Mouse (Mus musculus) hindbrain, embryonic 14.5 days (tissue): ENCODE results near the gene Arhgap25. TPM values are rescaled to one million over a fixed set of nuclear protein-coding genes. Genes with fewer than 3 reads are reported as not detected.

Experiments used
- ATAC-seq: fragments of 200-750 bp; cut with Nextera tagmentation; 2 replicates; pipeline ENCODE4 v1.8.0; 2017; ENCODE audit warnings: moderate number of reproducible peaks, mild to moderate bottlenecking, moderate TSS enrichment, moderate library complexity; ENCODE audit not compliant: low FRiP score
- DNase-seq: peaks from one replicate; pipeline ENCODE4 v3.0.0-alpha.2; 2015; ENCODE audit warnings: low spot score
- H3K27ac ChIP-seq: fragments of 300-500 bp; sonication (generic); 2 replicates; pipeline ENCODE4 v1.5.1; 2014; ENCODE audit warnings: mild to moderate bottlenecking, moderate library complexity
- H3K27me3 ChIP-seq: fragments of 300-500 bp; sonication (generic); 2 replicates; pipeline ENCODE4 v1.6.1; 2014; ENCODE audit warnings: mild to moderate bottlenecking, low read length, mixed read lengths; ENCODE audit not compliant: control insufficient read depth, insufficient read depth
- H3K36me3 ChIP-seq: fragments of 300-500 bp; sonication (generic); replicated peaks from 2 replicates; pipeline ENCODE4 v1.6.1; 2014; ENCODE audit not compliant: control insufficient read depth, insufficient read depth
- H3K4me1 ChIP-seq: fragments of 300-500 bp; sonication (generic); replicated peaks from 2 replicates; pipeline ENCODE4 v1.6.1; 2014; ENCODE audit warnings: antibody characterized with exemption, low read length, mixed read lengths; ENCODE audit not compliant: control insufficient read depth, insufficient read depth
- H3K4me2 ChIP-seq: fragments of 300-500 bp; sonication (generic); replicated peaks from 2 replicates; pipeline ENCODE4 v1.6.1; 2014; ENCODE audit warnings: mild to moderate bottlenecking, moderate library complexity
- H3K4me3 ChIP-seq: fragments of 300-500 bp; sonication (generic); replicated peaks from 2 replicates; pipeline ENCODE4 v1.5.1; 2014; ENCODE audit warnings: mild to moderate bottlenecking, low read length
- H3K9ac ChIP-seq: fragments of 300-500 bp; sonication (generic); 2 replicates; pipeline ENCODE4 v1.6.1; 2014
- H3K9me3 ChIP-seq: fragments of 300-500 bp; sonication (generic); 2 replicates; pipeline ENCODE4 v1.6.1; 2016; ENCODE audit warnings: low read length; ENCODE audit not compliant: control insufficient read depth
- WGBS: fragments of 180-500 bp; shearing (Covaris S2); extraction: QIAGEN DNeasy Blood & Tissue Kit; methylation state at CpG from one replicate; pipeline ENCODE4 v1.1.7; 2014; 5-methylcytosine and 5-hydroxymethylcytosine counted together
- polyA plus RNA-seq: library from polyadenylated mRNA; unstranded; fragments of >200 nt; fragmentation: Nextera tagmentation; extraction: Ambion mirVana; gene quantifications from 2 replicates; pipeline ENCODE4 v1.2.1, GENCODE M21; 2014

Gene Arhgap25
- polyA plus RNA-seq, 1 experiment from 2014 or later: 2.8 TPM

DNA sequence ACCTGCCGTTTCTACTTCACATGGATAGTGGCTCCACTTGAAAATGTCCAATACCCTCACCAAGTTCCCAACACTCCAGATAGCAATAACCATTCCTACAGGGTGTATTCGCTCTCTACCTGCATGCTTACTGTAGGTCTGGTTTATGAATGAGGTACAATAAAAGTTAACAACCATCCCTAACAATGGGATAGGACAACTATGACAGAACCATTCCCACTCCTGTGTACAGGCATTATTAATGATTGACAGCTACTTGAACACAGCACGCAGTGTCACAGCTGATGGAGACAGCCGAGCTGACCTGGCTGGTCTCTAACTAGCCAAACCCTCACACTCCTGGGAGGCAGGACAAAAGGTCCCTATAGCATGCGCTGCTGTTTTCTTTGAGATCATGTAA is 4.6 kb upstream of the Arhgap25 start:
- no peak for ATAC-seq
- H3K4me3 ChIP-seq: no peak overlapping the region
- no peak overlapping the region for H3K9ac ChIP-seq
- no peak overlapping the region for H3K27ac ChIP-seq
- 77% methylated on average over 5 of the region's 5 CpGs for WGBS
- H3K36me3 ChIP-seq: no peaks in the 10 kb centered on the region
- no peaks in the 10 kb centered on the region for H3K4me1 ChIP-seq
- no peaks in the 10 kb centered on the region for H3K9me3 ChIP-seq
- H3K27me3 ChIP-seq: no peaks in the 10 kb centered on the region
- H3K4me2 ChIP-seq: no peak overlapping the region
- DNase-seq: no peak

GRCm38 (mm10) chr6:87536270-87536669 is 3.2 kb upstream of the Arhgap25 start:
- WGBS: 79% methylated on average over 8 of the region's 8 CpGs
- Histone ChIP-seq H3K4me1 (no peaks in the 10 kb centered on the region), H3K27ac (no peak overlapping the region), H3K9ac (no peak overlapping the region), H3K36me3 (no peaks in the 10 kb centered on the region), H3K4me2 (no peak overlapping the region), H3K9me3 (no peaks in the 10 kb centered on the region), H3K4me3 (no peak overlapping the region), H3K27me3 (no peaks in the 10 kb centered on the region)
- DNase-seq (no peak), ATAC-seq (no peak)

GRCm38 (mm10) chr6:87535651-87536050 is 2.6 kb upstream of the Arhgap25 start:
- no peak for ATAC-seq
- 67% methylated on average over 9 of the region's 9 CpGs for WGBS

GRCm38 (mm10) chr6:87534855-87535575 is 2.0 kb upstream of the Arhgap25 start:
- WGBS: 89% methylated on average over 9 of the region's 9 CpGs
- no peaks in the 10 kb centered on the region for H3K36me3 ChIP-seq
- no peak overlapping the region for H3K9ac ChIP-seq
- H3K4me2 ChIP-seq: no peak overlapping the region
- H3K4me1 ChIP-seq: no peaks in the 10 kb centered on the region
- no peaks in the 10 kb centered on the region for H3K27me3 ChIP-seq
- ATAC-seq: no peak
- no peak for DNase-seq
- no peak overlapping the region for H3K4me3 ChIP-seq
- H3K9me3 ChIP-seq: no peaks in the 10 kb centered on the region
- H3K27ac ChIP-seq: no peak overlapping the region

More at GRCm38 (mm10) chr6:87535651-87536050, 2.6 kb upstream of the Arhgap25 start:
- Histone ChIP-seq H3K4me3 (no peak overlapping the region), H3K27me3 (no peaks in the 10 kb centered on the region), H3K4me2 (no peak overlapping the region), H3K9me3 (no peaks in the 10 kb centered on the region), H3K4me1 (no peaks in the 10 kb centered on the region), H3K9ac (no peak overlapping the region), H3K36me3 (no peaks in the 10 kb centered on the region), H3K27ac (no peak overlapping the region)
- no peak for DNase-seq

DNA sequence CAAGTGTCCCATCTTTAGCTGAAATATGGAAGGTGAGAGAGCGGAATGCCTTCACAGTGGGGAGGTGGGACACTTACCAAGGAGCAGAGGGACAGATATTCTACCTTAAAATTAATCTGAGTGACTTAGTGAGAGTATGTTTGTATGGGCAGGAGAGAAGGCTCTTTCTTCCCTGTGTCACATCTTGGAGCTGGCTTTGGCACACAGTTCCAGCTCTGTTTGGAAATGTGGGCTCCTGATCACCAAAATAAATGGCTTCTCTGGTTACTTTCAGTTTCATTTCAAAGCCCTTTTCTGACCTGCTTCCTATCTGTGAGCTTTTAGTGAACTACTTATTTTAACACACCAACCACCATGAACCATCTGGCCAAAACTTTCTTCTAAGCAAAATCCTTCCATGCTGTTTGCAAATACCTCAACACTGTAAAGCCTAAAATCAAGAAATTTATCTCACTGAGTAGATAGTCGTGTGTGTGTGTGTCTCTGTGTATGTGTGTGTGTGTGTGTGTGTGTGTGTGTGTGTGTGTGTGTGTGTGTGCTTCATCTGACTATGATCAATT is 1.5 kb downstream of the Arhgap25 start:
- DNase-seq (no peak), ATAC-seq (no peak)
- Histone ChIP-seq H3K27ac (no peak overlapping the region), H3K9me3 (no peaks in the 10 kb centered on the region), H3K4me1 (no peaks in the 10 kb centered on the region), H3K36me3 (no peaks in the 10 kb centered on the region), H3K27me3 (no peaks in the 10 kb centered on the region), H3K4me2 (no peak overlapping the region), H3K9ac (no peak overlapping the region), H3K4me3 (no peak overlapping the region)
- 85% methylated on average over 2 of the region's 2 CpGs for WGBS

DNA sequence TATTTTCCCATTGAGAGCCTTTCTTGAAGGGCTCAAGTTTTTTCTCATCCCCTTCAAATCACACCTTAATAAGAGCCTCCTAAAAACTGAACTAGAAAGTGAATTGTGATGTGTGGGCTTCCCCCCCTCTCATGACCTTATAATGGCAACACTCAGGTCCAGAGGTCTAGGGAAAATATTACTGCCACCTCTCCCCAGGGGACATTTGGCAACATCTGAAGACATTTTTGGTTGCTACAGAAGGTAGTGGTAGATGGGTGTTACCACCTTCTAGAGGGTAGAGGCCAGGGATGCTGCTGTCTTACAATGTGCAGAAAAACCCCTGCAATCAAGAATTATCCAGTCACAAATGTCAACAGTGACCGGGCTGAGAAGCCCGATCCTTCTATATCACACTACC is 2.7 kb downstream of the Arhgap25 start:
- no peak for DNase-seq
- no peak for ATAC-seq
- Histone ChIP-seq H3K4me2 (no peak overlapping the region), H3K27me3 (no peaks in the 10 kb centered on the region), H3K4me1 (no peaks in the 10 kb centered on the region), H3K4me3 (no peak overlapping the region), H3K36me3 (no peaks in the 10 kb centered on the region), H3K27ac (no peak overlapping the region), H3K9ac (no peak overlapping the region), H3K9me3 (no peaks in the 10 kb centered on the region)
- 82% methylated on average over 2 of the region's 2 CpGs for WGBS

DNA sequence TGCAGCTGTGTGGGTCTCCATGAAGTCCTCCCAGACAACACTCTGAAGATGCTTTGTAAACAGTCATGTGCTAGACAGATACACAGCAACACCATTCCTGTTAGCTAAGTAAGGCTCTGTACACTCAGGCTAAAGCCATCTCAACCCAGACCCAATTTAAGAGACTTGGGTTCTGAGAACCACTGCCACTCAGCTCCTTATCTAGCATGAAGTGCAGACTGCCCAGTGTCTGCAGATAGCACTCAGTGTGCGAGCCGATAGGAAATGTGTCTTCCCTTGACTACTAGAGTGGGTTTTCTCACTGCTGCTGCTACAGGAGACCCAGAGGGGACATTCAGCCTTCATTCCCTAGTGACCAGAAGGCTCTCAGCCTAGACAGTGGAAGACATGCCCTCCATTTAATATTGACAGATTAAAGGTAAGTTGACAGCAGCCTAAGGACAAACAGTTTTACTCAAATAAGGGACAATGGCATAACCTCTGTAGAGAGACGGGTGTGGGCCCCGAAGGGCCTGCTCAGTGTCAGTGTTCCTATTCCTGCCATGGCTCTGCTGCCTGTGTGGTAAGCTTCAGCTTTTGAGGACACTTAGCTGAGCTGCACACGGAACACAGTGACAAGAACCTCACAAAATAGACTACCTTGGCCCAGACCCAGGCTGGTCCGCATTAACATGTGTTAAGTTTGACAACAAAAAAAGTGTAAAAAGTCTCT is 5.1 kb downstream of the Arhgap25 start:
- no peak for ATAC-seq
- H3K9ac ChIP-seq: no peak overlapping the region
- DNase-seq: no peak
- H3K4me1 ChIP-seq: no peaks in the 10 kb centered on the region
- no peak overlapping the region for H3K4me2 ChIP-seq
- H3K36me3 ChIP-seq: no peaks in the 10 kb centered on the region
- no peak overlapping the region for H3K27ac ChIP-seq
- no peaks in the 10 kb centered on the region for H3K27me3 ChIP-seq
- no peaks in the 10 kb centered on the region for H3K9me3 ChIP-seq
- no peak overlapping the region for H3K4me3 ChIP-seq
- 93% methylated on average over 6 of the region's 6 CpGs for WGBS

DNA sequence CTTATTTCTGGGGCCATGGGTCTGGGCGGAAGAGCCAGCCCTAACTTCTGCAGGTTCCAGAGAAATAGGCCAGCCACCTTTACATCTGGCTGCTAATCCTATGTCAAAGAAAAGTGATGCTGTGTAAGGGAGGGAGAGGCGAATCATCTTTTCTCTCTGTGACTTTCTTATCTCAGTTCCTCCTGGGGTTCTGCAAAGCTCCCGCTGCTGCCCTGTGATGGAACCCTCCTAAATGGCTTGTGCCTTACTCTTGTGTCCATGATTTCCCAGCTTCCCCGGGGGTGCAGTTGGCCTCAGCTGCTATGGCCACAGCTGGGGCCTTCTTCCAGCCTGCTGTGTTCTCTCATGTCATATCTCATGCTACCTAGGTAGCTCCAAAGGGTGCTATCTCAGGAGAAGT is 5.7 kb downstream of the Arhgap25 start:
- no peak for ATAC-seq
- no peak overlapping the region for H3K9ac ChIP-seq
- H3K9me3 ChIP-seq: no peaks in the 10 kb centered on the region
- H3K4me1 ChIP-seq: no peaks in the 10 kb centered on the region
- no peak overlapping the region for H3K4me2 ChIP-seq
- WGBS: 87% methylated on average over 4 of the region's 4 CpGs
- H3K36me3 ChIP-seq: no peaks in the 10 kb centered on the region
- no peak overlapping the region for H3K27ac ChIP-seq
- no peaks in the 10 kb centered on the region for H3K27me3 ChIP-seq
- no peak overlapping the region for H3K4me3 ChIP-seq
- DNase-seq: no peak

GRCm38 (mm10) chr6:87525126-87525525 is 7.9 kb downstream of the Arhgap25 start:
- ATAC-seq (no peak), DNase-seq (no peak)
- H3K9ac ChIP-seq: no peak overlapping the region
- H3K27ac ChIP-seq: no peak overlapping the region
- H3K36me3 ChIP-seq: no peaks in the 10 kb centered on the region
- H3K4me3 ChIP-seq: no peak overlapping the region
- H3K27me3 ChIP-seq: no peaks in the 10 kb centered on the region
- H3K9me3 ChIP-seq: no peaks in the 10 kb centered on the region
- no peak overlapping the region for H3K4me2 ChIP-seq
- no peaks in the 10 kb centered on the region for H3K4me1 ChIP-seq
- WGBS: 91% methylated on average over 10 of the region's 10 CpGs
